Mouse (Mus musculus) myocyte (in vitro differentiated cells): ENCODE measurements at regions not wholly inside any gene's neighbourhood (a gene's known extent, or its start where the extent isn't known, plus 50 kb on each side); places are given as distances from the start of the nearest gene placed in this dataset.

ENCODE experiments used
- H3K27me3 ChIP-seq: one replicate; pipeline ENCODE4 v1.6.1; 2011; ENCODE audit not compliant: control insufficient read depth, insufficient read depth, insufficient read length
- H3K36me3 ChIP-seq: one replicate; pipeline ENCODE4 v1.6.1; 2011; ENCODE audit not compliant: control insufficient read depth, insufficient read depth
- H3K4me2 ChIP-seq: one replicate; pipeline ENCODE4 v1.6.1; 2011; ENCODE audit warnings: low read depth, control low read depth
- H3K4me3 ChIP-seq: one replicate; pipeline ENCODE4 v1.5.1; 2011; ENCODE audit warnings: mild to moderate bottlenecking, control low read depth, moderate library complexity
- H3K79me2 ChIP-seq: one replicate; pipeline ENCODE4 v1.6.1; 2011; ENCODE audit not compliant: control insufficient read depth, insufficient read depth
- H3ac ChIP-seq: one replicate; pipeline ENCODE4 v1.6.1; 2011; ENCODE audit not compliant: control insufficient read depth, insufficient read length
- CEBPB ChIP-seq: IDR thresholded peaks from 2 replicates; pipeline ENCODE4 v1.6.1; 2011; ENCODE audit warnings: mild to moderate bottlenecking, moderate library complexity; ENCODE audit not compliant: poor library complexity, insufficient read depth, severe bottlenecking
- E2F4 ChIP-seq: IDR thresholded peaks from one replicate; pipeline ENCODE4 v1.6.1; 2011; ENCODE audit warnings: mild to moderate bottlenecking, control low read depth, moderate library complexity; ENCODE audit not compliant: insufficient read depth
- MAX ChIP-seq: IDR thresholded peaks from one replicate; pipeline ENCODE4 v1.6.1; 2011; ENCODE audit warnings: low read depth, mild to moderate bottlenecking, control low read depth
- MYOD1 ChIP-seq, 3 experiments: IDR thresholded peaks; one replicate each; pipeline ENCODE4 v1.6.1; 2011; ENCODE audit warnings: control low read depth in 2 of 3, low read depth in 2 of 3, mild to moderate bottlenecking in 2 of 3, moderate library complexity in 1 of 3; ENCODE audit not compliant: insufficient read length in 2 of 3, control insufficient read depth in 1 of 3
- MYOG ChIP-seq, 3 experiments: IDR thresholded peaks; one replicate each; pipeline ENCODE4 v1.6.1; 2011; ENCODE audit warnings: control low read depth in 2 of 3, low read depth in 2 of 3, mild to moderate bottlenecking in 2 of 3; ENCODE audit not compliant: insufficient read length in 2 of 3, control insufficient read depth in 1 of 3, insufficient read depth in 1 of 3
- POLR2A ChIP-seq: IDR thresholded peaks from one replicate; pipeline ENCODE4 v1.6.1; 2011; ENCODE audit warnings: low read depth, mild to moderate bottlenecking, control low read depth, moderate library complexity; ENCODE audit not compliant: insufficient read length
- POLR2AphosphoS2 ChIP-seq: IDR thresholded peaks from one replicate; pipeline ENCODE4 v1.6.1; 2011; ENCODE audit warnings: low read depth, control low read depth; ENCODE audit not compliant: insufficient read length
- REST ChIP-seq: IDR thresholded peaks from one replicate; pipeline ENCODE4 v1.6.1; 2011; ENCODE audit warnings: mild to moderate bottlenecking, control low read depth, moderate library complexity; ENCODE audit not compliant: insufficient read depth, insufficient read length
- SRF ChIP-seq: IDR thresholded peaks from one replicate; pipeline ENCODE4 v1.6.1; 2011; ENCODE audit warnings: low read depth; ENCODE audit not compliant: control insufficient read depth, insufficient read length
- TCF12 ChIP-seq: IDR thresholded peaks from one replicate; pipeline ENCODE4 v1.6.1; 2011; ENCODE audit warnings: mild to moderate bottlenecking, control low read depth; ENCODE audit not compliant: poor library complexity, insufficient read depth, severe bottlenecking
- TCF3 ChIP-seq: IDR thresholded peaks from one replicate; pipeline ENCODE4 v1.6.1; 2011; ENCODE audit warnings: low read depth, control low read depth; ENCODE audit not compliant: insufficient read length
- USF1 ChIP-seq: IDR thresholded peaks from one replicate; pipeline ENCODE4 v1.6.1; 2011; ENCODE audit warnings: low read depth, mild to moderate bottlenecking, control low read depth, moderate library complexity

- Histone ChIP-seq H3K27me3 (no peaks in the 10 kb centered on the region), H3K36me3 (no peaks in the 10 kb centered on the region), H3K4me2 (no peak overlapping the region), H3K4me3 (no peak overlapping the region), H3ac (no peak overlapping the region), H3K79me2 (no peaks in the 10 kb centered on the region)
- TF ChIP-seq CEBPB (no peak), MYOD1 (IDR thresholded peaks at IDR 0.05; ENCODE audit: control insufficient read depth in 1 of 3, insufficient read length in 2 of 3, low read depth in 2 of 3) (no peak), POLR2AphosphoS2 (no peak), E2F4 (no peak), MAX (no peak)
Observed at GRCm38 (mm10) chr12:52368034-52368433, 135.7 kb upstream of the Arhgap5 start.

DNA sequence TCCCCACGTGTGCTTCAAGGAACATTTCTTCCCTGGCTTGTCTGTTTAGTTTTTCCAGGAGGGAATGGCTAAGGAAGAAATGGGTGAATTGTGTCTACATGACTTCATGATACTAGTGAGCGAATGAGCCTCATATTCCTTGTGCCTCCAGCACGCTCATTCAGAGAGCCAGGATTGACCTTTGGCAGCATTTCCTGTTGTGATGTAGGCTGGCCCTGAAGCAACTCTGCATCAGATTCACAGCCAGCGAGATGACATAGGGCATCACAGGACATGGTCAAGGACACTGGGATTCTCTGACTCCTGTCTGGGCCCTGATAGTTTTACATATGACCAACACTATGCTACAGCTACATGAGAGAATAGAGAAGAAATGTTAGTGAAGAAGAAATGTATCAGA lies 135.3 kb upstream of the Arhgap5 start:
- no peak for TF ChIP-seq POLR2A
- TF ChIP-seq REST = no peak
- no peak for TF ChIP-seq USF1
- no peak for TF ChIP-seq TCF12
- no peak for TF ChIP-seq CEBPB
- TF ChIP-seq TCF3 = no peak
- no peak for TF ChIP-seq SRF
- no peak for TF ChIP-seq MYOG (IDR thresholded peaks at IDR 0.05; ENCODE audit: control insufficient read depth in 1 of 3, insufficient read depth in 1 of 3, insufficient read length in 2 of 3, low read depth in 2 of 3)
- TF ChIP-seq POLR2AphosphoS2 = no peak
- TF ChIP-seq MYOD1 (IDR thresholded peaks at IDR 0.05; ENCODE audit: control insufficient read depth in 1 of 3, insufficient read length in 2 of 3, low read depth in 2 of 3) = no peak
- no peak for TF ChIP-seq MAX
- no peak for TF ChIP-seq E2F4
- Histone ChIP-seq H3K4me2 (no peak overlapping the region), H3K27me3 (no peaks in the 10 kb centered on the region), H3K36me3 (no peaks in the 10 kb centered on the region), H3ac (no peak overlapping the region), H3K4me3 (no peak overlapping the region), H3K79me2 (no peaks in the 10 kb centered on the region)

- Histone ChIP-seq H3K4me2 (no peak overlapping the region), H3K36me3 (no peaks in the 10 kb centered on the region), H3K27me3 (no peaks in the 10 kb centered on the region), H3K4me3 (no peak overlapping the region), H3ac (no peak overlapping the region), H3K79me2 (no peaks in the 10 kb centered on the region)
- TF ChIP-seq MYOG (IDR thresholded peaks at IDR 0.05; ENCODE audit: control insufficient read depth in 1 of 3, insufficient read depth in 1 of 3, insufficient read length in 2 of 3, low read depth in 2 of 3) (no peak), TCF3 (no peak), TCF12 (no peak), REST (no peak), CEBPB (no peak), MYOD1 (IDR thresholded peaks at IDR 0.05; ENCODE audit: control insufficient read depth in 1 of 3, insufficient read length in 2 of 3, low read depth in 2 of 3) (no peak), MAX (no peak), SRF (no peak), POLR2AphosphoS2 (no peak), E2F4 (no peak), POLR2A (no peak), USF1 (no peak)
Observed at GRCm38 (mm10) chr12:52370153-52370710, 133.5 kb upstream of the Arhgap5 start.

GRCm38 (mm10) chr12:52375116-52375515 lies 128.7 kb upstream of the Arhgap5 start:
- Histone ChIP-seq H3K36me3 (no peaks in the 10 kb centered on the region), H3K79me2 (no peaks in the 10 kb centered on the region), H3K4me3 (no peak overlapping the region), H3K27me3 (no peaks in the 10 kb centered on the region), H3K4me2 (no peak overlapping the region), H3ac (no peak overlapping the region)
- TF ChIP-seq REST (no peak), USF1 (no peak), TCF3 (no peak), TCF12 (no peak), MYOD1 (IDR thresholded peaks at IDR 0.05; ENCODE audit: control insufficient read depth in 1 of 3, insufficient read length in 2 of 3, low read depth in 2 of 3) (no peak), CEBPB (no peak), SRF (no peak), E2F4 (no peak), POLR2A (no peak), POLR2AphosphoS2 (no peak)

- no peak overlapping the region for H3K4me2 ChIP-seq
- TF ChIP-seq USF1 (no peak), MAX (no peak), POLR2AphosphoS2 (no peak), TCF3 (no peak)
Observed at GRCm38 (mm10) chr12:52376692-52377462, 126.9 kb upstream of the Arhgap5 start.

More at GRCm38 (mm10) chr12:52376692-52377462, 126.9 kb upstream of the Arhgap5 start:
- Histone ChIP-seq H3K27me3 (no peaks in the 10 kb centered on the region), H3ac (no peak overlapping the region), H3K4me3 (no peak overlapping the region), H3K79me2 (no peaks in the 10 kb centered on the region), H3K36me3 (no peaks in the 10 kb centered on the region)
